Mouse (Mus musculus) hematopoietic multipotent progenitor cell, adult 10-12 weeks (in vitro differentiated cells): ENCODE measurements around the gene Sec23ip. TPM values are rescaled to one million over a fixed set of nuclear protein-coding genes. Genes with fewer than 3 reads are reported as not detected.

Experiments
- polyA plus RNA-seq: library from polyadenylated mRNA; stranded (reverse); fragments of >175 nt; gene quantifications from 2 replicates; pipeline ENCODE4 v1.2.3, GENCODE M21; 2012; ENCODE audit warnings: low replicate concordance

Sec23ip gene
- 7.4 and 12.9 TPM in 2 replicates for polyA plus RNA-seq

GRCm38 (mm10) chr7:128744684-128745485, at the start of gene Sec23ip:
Gene Sec23ip, plus strand, starts transcription at chr7:128744943.

GRCm38 (mm10) chr7:128740334-128740733, 4.4 kb upstream of the Sec23ip start, which contains the start of gene Mcmbp:
Gene Mcmbp, minus strand, starts transcription at chr7:128740495.

Other genes starting within 250 kb of the Sec23ip start
- gene Bag3, start 221.3 kb upstream of the Sec23ip start, polyA plus RNA-seq, result 18.7 and 44.8 TPM in 2 replicates
- 7.7 and 14.4 TPM in 2 replicates for gene Inpp5f, start 133.6 kb upstream of the Sec23ip start, polyA plus RNA-seq
- 24.4 and 37.9 TPM in 2 replicates for gene Mcmbp, start 4.4 kb upstream of the Sec23ip start, polyA plus RNA-seq